Mouse (Mus musculus) heart, adult 2 months (tissue): ENCODE measurements at regions not wholly inside any gene's neighbourhood (a gene's known extent, or its start where the extent isn't known, plus 50 kb on each side); places are given as distances from the start of the nearest gene placed in this dataset.

ENCODE experiments used
- DNase-seq, 2 experiments: peaks; one replicate each; pipeline ENCODE4 v3.0.0; 2021
- H3K27ac ChIP-seq: fragments of 200-600 bp; 2 replicates; pipeline ENCODE4 v1.8.1; 2022
- H3K27me3 ChIP-seq: fragments of 200-500 bp; 2 replicates; pipeline ENCODE4 v1.6.1; 2012; ENCODE audit warnings: mild to moderate bottlenecking, low read length, inconsistent platforms, mixed read lengths; ENCODE audit not compliant: control insufficient read depth, insufficient read depth
- H3K36me3 ChIP-seq: fragments of 200-500 bp; 2 replicates; pipeline ENCODE4 v1.6.1; 2012; ENCODE audit warnings: low read length, inconsistent platforms; ENCODE audit not compliant: control insufficient read depth, insufficient read depth
- H3K4me1 ChIP-seq: fragments of 200-500 bp; 2 replicates; pipeline ENCODE4 v1.6.1; 2011; ENCODE audit warnings: low read length; ENCODE audit not compliant: control insufficient read depth, insufficient read depth
- H3K4me3 ChIP-seq: fragments of 200-600 bp; 2 replicates; pipeline ENCODE4 v1.8.1; 2022
- H3K79me2 ChIP-seq: fragments of 200-500 bp; replicated peaks from 2 replicates; pipeline ENCODE4 v1.6.1; 2012; ENCODE audit warnings: mild to moderate bottlenecking, inconsistent platforms, low read length, moderate library complexity, mixed read lengths; ENCODE audit not compliant: control insufficient read depth, insufficient read depth
- H3K9ac ChIP-seq: fragments of 200-500 bp; 2 replicates; pipeline ENCODE4 v1.6.1; 2012; ENCODE audit warnings: low read depth, mild to moderate bottlenecking, control low read depth, inconsistent platforms, low read length, mixed read lengths
- CTCF ChIP-seq: fragments of 200-600 bp; IDR thresholded peaks from 2 replicates; pipeline ENCODE4 v1.8.1; 2022; ENCODE audit warnings: antibody characterized with exemption, mild to moderate bottlenecking, moderate library complexity
- EP300 ChIP-seq: fragments of 200-500 bp; IDR thresholded peaks from 2 replicates; pipeline ENCODE4 v1.6.1; 2011; ENCODE audit warnings: low read depth, low read length, control low read depth; ENCODE audit not compliant: insufficient read depth
- POLR2A ChIP-seq: fragments of 200-500 bp; IDR thresholded peaks from 2 replicates; pipeline ENCODE4 v1.6.1; 2011; ENCODE audit warnings: mild to moderate bottlenecking, low read depth, low read length, control low read depth; ENCODE audit not compliant: insufficient read depth
- WGBS: fragments of 180-500 bp; shearing (Covaris S2); methylation state at CpG from one replicate; pipeline ENCODE4 v1.1.7; 2018; 5-methylcytosine and 5-hydroxymethylcytosine counted together
- intact Hi-C: fragments of 180-260 bp; cut with DNase I; formaldehyde crosslinking; loops from one replicate; pipeline ENCODE4 v1.15.1; 2025

GRCm38 (mm10) chr17:84009966-84010365 is 162.2 kb upstream of the Haao start:
- H3K4me3 ChIP-seq: no peak overlapping the region
- TF ChIP-seq EP300 (no peak), CTCF (no peak), POLR2A (no peak)
- DNase-seq: no peak
- no peaks in the 10 kb centered on the region for H3K36me3 ChIP-seq
- H3K79me2 ChIP-seq: no peaks in the 10 kb centered on the region
- no peak overlapping the region for H3K9ac ChIP-seq
- no peaks in the 10 kb centered on the region for H3K27me3 ChIP-seq
- no peaks in the 10 kb centered on the region for H3K4me1 ChIP-seq
- intact Hi-C loops: no loop called here
- WGBS: 83% methylated on average over 7 of the region's 7 CpGs
- H3K27ac ChIP-seq: no peak overlapping the region

GRCm38 (mm10) chr17:84009194-84009593 is 161.4 kb upstream of the Haao start:
- no peaks in the 10 kb centered on the region for H3K27me3 ChIP-seq
- TF ChIP-seq EP300 (no peak), POLR2A (no peak), CTCF (no peak)
- 87% methylated on average over 8 of the region's 8 CpGs for WGBS
- H3K36me3 ChIP-seq: no peaks in the 10 kb centered on the region
- no peak overlapping the region for H3K4me3 ChIP-seq
- H3K4me1 ChIP-seq: peaks cover 3% of the 10 kb centered on the region
- no peak overlapping the region for H3K27ac ChIP-seq
- no peak for DNase-seq
- H3K9ac ChIP-seq: no peak overlapping the region
- no peaks in the 10 kb centered on the region for H3K79me2 ChIP-seq
- intact Hi-C loops: no loop called here

- no peaks in the 10 kb centered on the region for H3K27me3 ChIP-seq
- no peak overlapping the region for H3K9ac ChIP-seq
- H3K4me3 ChIP-seq: no peak overlapping the region
- TF ChIP-seq POLR2A (no peak), CTCF (no peak), EP300 (no peak)
- H3K4me1 ChIP-seq: peaks cover 6% of the 10 kb centered on the region
- intact Hi-C loops: no loop called here
- WGBS: 63% methylated on average over 7 of the region's 7 CpGs
- H3K36me3 ChIP-seq: no peaks in the 10 kb centered on the region
- H3K27ac ChIP-seq: no peak overlapping the region
- no peaks in the 10 kb centered on the region for H3K79me2 ChIP-seq
- DNase-seq: no peak
Measured at GRCm38 (mm10) chr17:84008682-84009052, 160.9 kb upstream of the Haao start.

- no peak overlapping the region for H3K27ac ChIP-seq
- no peak overlapping the region for H3K4me3 ChIP-seq
- no peak for DNase-seq
- peaks cover 9% of the 10 kb centered on the region for H3K4me1 ChIP-seq
- H3K9ac ChIP-seq: no peak overlapping the region
- no peaks in the 10 kb centered on the region for H3K36me3 ChIP-seq
- H3K79me2 ChIP-seq: no peaks in the 10 kb centered on the region
- 80% methylated on average over 12 of the region's 12 CpGs for WGBS
- H3K27me3 ChIP-seq: no peaks in the 10 kb centered on the region
- TF ChIP-seq EP300 (no peak), CTCF (no peak), POLR2A (no peak)
- intact Hi-C loops: no loop called here
Measured at GRCm38 (mm10) chr17:84008035-84008681, 160.4 kb upstream of the Haao start.

- Histone ChIP-seq H3K27ac (no peak overlapping the region), H3K9ac (no peak overlapping the region), H3K27me3 (no peaks in the 10 kb centered on the region), H3K79me2 (no peaks in the 10 kb centered on the region), H3K36me3 (no peaks in the 10 kb centered on the region), H3K4me1 (peaks cover 9% of the 10 kb centered on the region), H3K4me3 (no peak overlapping the region)
- 93% methylated on average over 9 of the region's 9 CpGs for WGBS
- intact Hi-C loops: no loop called here
- DNase-seq: no peak
- TF ChIP-seq CTCF (no peak), EP300 (no peak), POLR2A (no peak)
Measured at GRCm38 (mm10) chr17:84006748-84007147, 159.0 kb upstream of the Haao start.

- H3K9ac ChIP-seq: no peak overlapping the region
- WGBS: 75% methylated on average over 6 of the region's 6 CpGs
- TF ChIP-seq EP300 (no peak), POLR2A (no peak), CTCF (no peak)
- no peaks in the 10 kb centered on the region for H3K36me3 ChIP-seq
- intact Hi-C loops: no loop called here
- peak overlapping the region; percentile 57 for H3K27ac ChIP-seq
- DNase-seq: peak in 1 of 2 experiments; percentile 33
- H3K4me3 ChIP-seq: no peak overlapping the region
- H3K27me3 ChIP-seq: no peaks in the 10 kb centered on the region
- no peaks in the 10 kb centered on the region for H3K79me2 ChIP-seq
- peaks cover 9% of the 10 kb centered on the region for H3K4me1 ChIP-seq
Measured at GRCm38 (mm10) chr17:84004237-84004636, 156.5 kb upstream of the Haao start.
